10 mouse cellular contexts compared by ENCODE assay signal in the genomic region with DNA sequence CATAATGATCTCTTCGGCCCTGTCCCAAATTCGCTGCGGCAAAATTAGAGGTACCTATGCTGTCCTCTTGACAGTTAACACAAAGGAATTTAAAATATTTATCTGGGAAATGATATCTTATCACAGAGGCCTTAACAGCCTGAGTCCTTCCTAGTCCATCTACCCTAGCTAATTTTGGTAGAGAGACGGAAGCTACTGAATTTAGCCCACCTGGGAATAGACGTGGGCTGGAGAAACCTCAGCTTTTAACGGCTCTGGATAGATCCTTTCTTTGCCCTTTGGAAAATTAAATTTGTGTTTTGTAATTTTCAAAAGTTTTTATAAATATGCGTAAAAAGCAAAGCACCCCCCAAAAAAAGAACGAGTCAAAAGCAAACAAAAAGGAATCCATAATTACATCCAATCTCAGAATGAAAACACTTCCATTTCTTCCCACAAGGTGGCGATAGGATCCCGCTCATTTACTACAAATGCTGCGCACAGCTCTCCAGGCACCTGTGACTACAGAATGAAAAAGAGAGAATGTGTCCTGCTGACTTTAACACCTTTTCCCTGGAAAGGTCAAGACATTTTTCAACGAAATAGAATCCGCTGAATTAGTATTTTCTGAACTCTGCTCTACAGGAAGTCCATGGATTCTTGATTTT. TPM values are rescaled to one million over a fixed set of nuclear protein-coding genes. Genes with fewer than 3 reads are reported as not detected.
DNase-seq lines count a peak whose midpoint lies in the region; ATAC-seq and TF ChIP-seq lines count a peak whose summit lies in the region.
"Had no signal": no experiment of that assay in that cellular context is flagged by ENCODE, and none has a peak within 500 bp of the region (broad histone marks: within the 10 kb centered on the region; RNA-seq: fewer than 3 reads in every experiment).

No protein-coding gene starts in this region.

- H3K4me2 ChIP-seq in heart, postnatal 0 days (ENCODE audit: low read depth, low read length), result no peak overlapping the region
- no peak overlapping the region for H3K4me2 ChIP-seq in midbrain, embryonic 13.5 days (replicated peaks)

- 0 out of 2 replicates have a peak, but pooled peaks cover 2% of the 10 kb centered on the region for H3K9me3 ChIP-seq in heart, postnatal 0 days (replicated peaks; ENCODE audit: control insufficient read depth, low read length)
- H3K9me3 ChIP-seq in midbrain, embryonic 13.5 days, result no peaks in the 10 kb centered on the region

- no peaks in the 10 kb centered on the region for H3K36me3 ChIP-seq in heart, postnatal 0 days (replicated peaks; ENCODE audit: control insufficient read depth, insufficient read depth, low read length)
- H3K36me3 ChIP-seq in midbrain, embryonic 13.5 days, result no peaks in the 10 kb centered on the region

- no peak for TF ChIP-seq EP300 in heart, postnatal 0 days (IDR thresholded peaks at IDR 0.05; ENCODE audit: low read depth)

- no peak overlapping the region for H3K27ac ChIP-seq in heart, postnatal 0 days (ENCODE audit: low read depth)
- no peak overlapping the region for H3K27ac ChIP-seq in midbrain, embryonic 13.5 days

- 35% methylated on average over 13 of the region's 13 CpGs for WGBS in heart, postnatal 0 days
- WGBS in midbrain, embryonic 13.5 days, result 41% methylated on average over 13 of the region's 13 CpGs

- H3K4me3 ChIP-seq in heart, postnatal 0 days (ENCODE audit: low read depth, low read length), result no peak overlapping the region
- H3K4me3 ChIP-seq in midbrain, embryonic 13.5 days (replicated peaks), result no peak overlapping the region
- H3K4me3 ChIP-seq: erythroblast, embryonic 14.5 days; myocyte had no signal

- no peaks in the 10 kb centered on the region for H3K4me1 ChIP-seq in heart, postnatal 0 days (ENCODE audit: control insufficient read depth, insufficient read depth)
- no peaks in the 10 kb centered on the region for H3K4me1 ChIP-seq in midbrain, embryonic 13.5 days (replicated peaks)

- no peak overlapping the region for H3K9ac ChIP-seq in heart, postnatal 0 days (replicated peaks; ENCODE audit: low read depth, low read length)
- no peak overlapping the region for H3K9ac ChIP-seq in midbrain, embryonic 13.5 days (replicated peaks)

- TF ChIP-seq CTCF in heart, postnatal 0 days (IDR thresholded peaks at IDR 0.05; ENCODE audit: low read depth), result peak; percentile 89

- peak; percentile 28 to 47 for DNase-seq in kidney, adult 8-10 months
- no peak for DNase-seq in kidney, adult 11 months
- DNase-seq in embryo, embryonic 10 days (ENCODE audit: low spot score), result peak; percentile 65
- peak; percentile 54 for DNase-seq in heart, postnatal 0 days (ENCODE audit: low spot score)
- peak; percentile 15 to 52 for DNase-seq in layer of hippocampus, postnatal 36 days
- peak; percentile 9 to 38 for DNase-seq in spleen, postnatal 36 days (ENCODE audit: low spot score in 2 of 2)

- no peaks in the 10 kb centered on the region for H3K27me3 ChIP-seq in heart, postnatal 0 days (ENCODE audit: control insufficient read depth, insufficient read depth, low read length)
- no peaks in the 10 kb centered on the region for H3K27me3 ChIP-seq in midbrain, embryonic 13.5 days

- peak; percentile 49 for ATAC-seq in activated CD4-positive, CD25-positive, alpha-beta regulatory T cell, adult 4 months
- ATAC-seq in heart, postnatal 0 days (ENCODE audit: insufficient read depth, low read depth), result 0 out of 2 replicates have a peak, but pooled peaks have one; percentile 33
- peak; percentile 77 for ATAC-seq in midbrain, embryonic 13.5 days

RNA-seq across cellular contexts. Expression of a gene that starts 37.4 kb away (rescaled TPM):
- polyA plus RNA-seq in activated CD4-positive, CD25-positive, alpha-beta regulatory T cell, adult 4 months (2017; shearing (Covaris generic)), result 10 to 100 TPM in 1 of 2 experiments, 1 to 10 TPM in 1; 8.3 to 11.5 TPM
- total RNA-seq in heart, postnatal 0 days (2014; rRNA removed; ENCODE audit: low replicate concordance), result 0.15 and 2.7 TPM in 2 replicates
- polyA plus RNA-seq in heart, postnatal 0 days (2015; fragmentation: Nextera tagmentation; extraction: Ambion mirVana), result 0.81 and 0.86 TPM in 2 replicates
- total RNA-seq in layer of hippocampus, postnatal 36 days (2021), result under 1 TPM; 0.51 to 0.70 TPM
- 0.35 and 0.65 TPM in 2 replicates for polyA plus RNA-seq in midbrain, embryonic 13.5 days (2015; fragmentation: Nextera tagmentation; extraction: Ambion mirVana)
- polyA plus RNA-seq: erythroblast, embryonic 14.5 days had no signal
